Mouse (Mus musculus): ENCODE data around the gene Mrpl49. TPM values are rescaled to one million over a fixed set of nuclear protein-coding genes. Genes with fewer than 3 reads are reported as not detected.
A peak's percentile ranks its signal among the peaks of the same experiment; 100 is the strongest.

Gene Mrpl49
- polyA plus RNA-seq, 1 experiment from 2014 or later: 64.5 TPM

DNA sequence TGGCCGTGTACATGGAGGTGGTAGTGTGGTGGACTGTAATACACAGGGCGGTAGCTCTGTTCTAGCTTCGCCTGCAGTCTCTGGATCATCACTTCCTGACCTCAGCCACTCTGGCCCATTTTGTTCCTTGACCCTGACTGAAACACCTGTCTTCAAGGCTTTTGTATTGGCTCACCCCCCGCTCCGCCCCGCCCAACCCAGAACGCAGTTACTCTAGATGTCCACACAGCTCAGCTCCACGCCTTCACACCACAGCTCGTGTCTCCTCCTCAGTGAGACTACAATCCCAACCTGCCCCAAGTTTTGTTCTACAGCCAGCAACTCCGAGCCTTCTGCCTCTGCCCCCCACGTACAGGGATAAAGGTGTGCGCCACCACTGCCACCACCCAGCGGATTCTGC, 31.3 kb upstream of the Mrpl49 start:
- Histone ChIP-seq H3K4me2 (ENCODE audit: low read length) (no peak overlapping the region), H3K9ac (ENCODE audit: low read length) (no peak overlapping the region), H3K4me1 (ENCODE audit: control insufficient read depth in 2 of 2, insufficient read depth in 2 of 2, low read length in 2 of 2) (peaks cover 4 to 13% of the 10 kb centered on the region in 2 experiments; a peak in 3 of 4 replicates), H3K27me3 (ENCODE audit: control insufficient read depth, insufficient read depth, low read length) (no peaks in the 10 kb centered on the region), H3K36me3 (ENCODE audit: control insufficient read depth, insufficient read depth, low read length) (peaks cover 65% of the 10 kb centered on the region), H3K27ac (replicated peaks in 1 of 2; ENCODE audit: control insufficient read depth in 1 of 2, insufficient read depth in 1 of 2, low read depth in 2 of 2, low read length in 2 of 2) (no peak overlapping the region), H3K9me3 (ENCODE audit: control insufficient read depth, low read length) (no peaks in the 10 kb centered on the region), H3K4me3 (ENCODE audit: control insufficient read depth in 1 of 2, insufficient read depth in 1 of 2, low read depth in 1 of 2, low read length in 2 of 2) (no peak overlapping the region)
- 95% methylated on average over 13 of the region's 13 CpGs for WGBS
- ATAC-seq (ENCODE audit: insufficient number of reproducible peaks, insufficient read depth, low FRiP score, low read depth): no peak

- Histone ChIP-seq H3K9me3 (ENCODE audit: control insufficient read depth, low read length) (no peaks in the 10 kb centered on the region), H3K27me3 (ENCODE audit: control insufficient read depth, insufficient read depth, low read length) (no peaks in the 10 kb centered on the region), H3K9ac (ENCODE audit: low read length) (peak overlapping the region; percentile 83), H3K27ac (replicated peaks in 1 of 2; ENCODE audit: control insufficient read depth in 1 of 2, insufficient read depth in 1 of 2, low read depth in 2 of 2, low read length in 2 of 2) (peak overlapping the region; percentile 42 to 63; a peak in 2 of 4 replicates), H3K36me3 (ENCODE audit: control insufficient read depth, insufficient read depth, low read length) (peaks cover 70% of the 10 kb centered on the region), H3K4me3 (ENCODE audit: control insufficient read depth in 1 of 2, insufficient read depth in 1 of 2, low read depth in 1 of 2, low read length in 2 of 2) (peak overlapping the region; percentile 81 to 84), H3K4me1 (ENCODE audit: control insufficient read depth in 2 of 2, insufficient read depth in 2 of 2, low read length in 2 of 2) (peaks cover 5 to 17% of the 10 kb centered on the region in 2 experiments; a peak in 3 of 4 replicates), H3K4me2 (ENCODE audit: low read length) (peak overlapping the region; percentile 81)
- 1% methylated on average over 17 of the region's 17 CpGs for WGBS
- peak; percentile 57 for ATAC-seq (ENCODE audit: insufficient number of reproducible peaks, insufficient read depth, low FRiP score, low read depth)
Observed at GRCm38 (mm10) chr19:6085417-6085879, 27.9 kb upstream of the Mrpl49 start.

DNA sequence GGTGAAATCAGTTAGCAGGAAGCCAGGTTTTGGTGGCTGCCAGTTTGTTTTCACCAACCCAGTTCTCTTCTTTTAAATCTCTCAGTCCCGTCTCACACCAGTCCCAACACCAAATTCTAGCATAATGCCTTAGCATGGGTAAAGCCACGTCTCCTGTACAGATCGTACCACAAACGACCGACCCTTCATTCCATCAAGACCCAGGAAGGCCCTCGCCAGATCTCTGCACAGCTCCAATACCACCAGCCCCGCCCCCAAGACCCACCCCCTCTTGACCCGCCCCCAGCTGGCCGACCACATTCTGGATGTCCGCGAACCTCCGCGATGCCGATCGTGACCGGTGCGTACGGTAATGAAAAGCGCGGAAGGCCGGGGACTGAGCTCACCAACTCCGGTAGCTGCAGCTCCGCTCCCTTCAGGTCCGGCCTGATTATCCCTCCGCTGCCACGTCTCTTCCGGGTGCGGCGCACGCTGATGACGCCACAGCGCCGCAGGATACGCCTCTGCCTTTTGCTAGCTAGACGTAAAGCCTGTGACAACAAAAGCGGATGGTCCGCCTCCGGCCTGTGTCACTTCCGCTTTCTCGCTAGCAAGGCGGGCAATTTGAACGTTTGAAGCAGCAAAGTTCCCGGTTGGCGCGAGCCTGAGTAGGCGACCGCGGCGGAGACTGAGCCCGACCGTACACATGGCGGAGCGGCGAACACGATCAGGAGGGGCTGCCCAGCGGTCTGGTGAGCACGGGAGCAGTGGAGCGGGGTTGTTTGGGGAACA, 27.1 kb upstream of the Mrpl49 start, which contains the start of the genes Zfpl1 and Cdca5:
Zfpl1 (minus strand) TSS at position 479 of the 771 bp plus-strand sequence.
Cdca5 (plus strand) TSS at position 506 of the 771 bp plus-strand sequence.
- peak within 1 kb of the TSS; percentile 81 for H3K4me2 ChIP-seq (ENCODE audit: low read length)
- H3K27ac ChIP-seq (replicated peaks in 1 of 2; ENCODE audit: control insufficient read depth in 1 of 2, insufficient read depth in 1 of 2, low read depth in 2 of 2, low read length in 2 of 2): peak within 1 kb of the TSS; percentile 42 to 63; a peak in 2 of 4 replicates
- WGBS: under 1% methylated on average over 57 of the region's 58 CpGs
- H3K9ac ChIP-seq (ENCODE audit: low read length): peak within 1 kb of the TSS; percentile 83
- H3K4me3 ChIP-seq (ENCODE audit: control insufficient read depth in 1 of 2, insufficient read depth in 1 of 2, low read depth in 1 of 2, low read length in 2 of 2): peak within 1 kb of the TSS; percentile 81 to 84
- H3K4me1 ChIP-seq (ENCODE audit: control insufficient read depth in 2 of 2, insufficient read depth in 2 of 2, low read length in 2 of 2): peaks cover 5 to 17% of the 10 kb centered on the region in 2 experiments; a peak in 3 of 4 replicates
- no peaks in the 10 kb centered on the region for H3K27me3 ChIP-seq (ENCODE audit: control insufficient read depth, insufficient read depth, low read length)
- H3K9me3 ChIP-seq (ENCODE audit: control insufficient read depth, low read length): no peaks in the 10 kb centered on the region
- H3K36me3 ChIP-seq (ENCODE audit: control insufficient read depth, insufficient read depth, low read length): peaks cover 70% of the 10 kb centered on the region
- peak; percentile 78 for ATAC-seq (ENCODE audit: insufficient number of reproducible peaks, insufficient read depth, low FRiP score, low read depth)

DNA sequence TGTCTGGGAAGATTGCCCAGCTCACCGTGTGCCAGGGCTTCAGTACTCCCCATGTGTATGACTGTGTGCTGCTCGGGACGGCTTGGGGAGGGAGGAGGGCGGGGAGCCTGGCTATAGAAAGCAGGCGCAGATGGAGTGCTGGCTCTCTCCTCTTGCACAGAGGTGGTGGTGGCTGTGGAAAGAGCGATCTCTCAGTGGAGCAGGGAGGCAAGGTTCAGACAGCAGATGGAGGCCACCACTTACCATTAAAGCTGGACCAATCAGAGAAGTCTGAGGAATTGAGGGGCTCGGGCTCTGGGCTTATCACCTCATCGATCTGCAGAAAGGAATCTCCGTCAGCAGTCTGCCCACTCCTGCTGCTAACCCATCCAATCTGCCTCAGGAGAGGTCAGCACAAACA, 24.6 kb upstream of the Mrpl49 start, which contains the start of gene Gm28374:
Gm28374 (minus strand) TSS at position 101 of the 400 bp plus-strand sequence.
- peaks cover 5 to 17% of the 10 kb centered on the region in 2 experiments; a peak in 3 of 4 replicates for H3K4me1 ChIP-seq (ENCODE audit: control insufficient read depth in 2 of 2, insufficient read depth in 2 of 2, low read length in 2 of 2)
- H3K9me3 ChIP-seq (ENCODE audit: control insufficient read depth, low read length): no peaks in the 10 kb centered on the region
- no peaks in the 10 kb centered on the region for H3K27me3 ChIP-seq (ENCODE audit: control insufficient read depth, insufficient read depth, low read length)
- 88% methylated on average over 9 of the region's 9 CpGs for WGBS
- no peak within 1 kb of the TSS for H3K4me2 ChIP-seq (ENCODE audit: low read length)
- ATAC-seq (ENCODE audit: insufficient number of reproducible peaks, insufficient read depth, low FRiP score, low read depth): no peak
- H3K4me3 ChIP-seq (ENCODE audit: control insufficient read depth in 1 of 2, insufficient read depth in 1 of 2, low read depth in 1 of 2, low read length in 2 of 2): no peak within 1 kb of the TSS
- H3K36me3 ChIP-seq (ENCODE audit: control insufficient read depth, insufficient read depth, low read length): peaks cover 54% of the 10 kb centered on the region
- H3K27ac ChIP-seq (replicated peaks in 1 of 2; ENCODE audit: control insufficient read depth in 1 of 2, insufficient read depth in 1 of 2, low read depth in 2 of 2, low read length in 2 of 2): no peak within 1 kb of the TSS
- no peak within 1 kb of the TSS for H3K9ac ChIP-seq (ENCODE audit: low read length)

- Histone ChIP-seq H3K27me3 (ENCODE audit: control insufficient read depth, insufficient read depth, low read length) (no peaks in the 10 kb centered on the region), H3K4me1 (ENCODE audit: control insufficient read depth in 2 of 2, insufficient read depth in 2 of 2, low read length in 2 of 2) (peaks cover 9 to 16% of the 10 kb centered on the region in 2 experiments), H3K9ac (ENCODE audit: low read length) (no peak within 1 kb of the TSS), H3K4me2 (ENCODE audit: low read length) (no peak within 1 kb of the TSS), H3K4me3 (ENCODE audit: control insufficient read depth in 1 of 2, insufficient read depth in 1 of 2, low read depth in 1 of 2, low read length in 2 of 2) (no peak within 1 kb of the TSS), H3K27ac (replicated peaks in 1 of 2; ENCODE audit: control insufficient read depth in 1 of 2, insufficient read depth in 1 of 2, low read depth in 2 of 2, low read length in 2 of 2) (no peak within 1 kb of the TSS), H3K9me3 (ENCODE audit: control insufficient read depth, low read length) (no peaks in the 10 kb centered on the region), H3K36me3 (ENCODE audit: control insufficient read depth, insufficient read depth, low read length) (peaks cover 54% of the 10 kb centered on the region)
- WGBS: 90% methylated on average over 12 of the region's 12 CpGs
- ATAC-seq (ENCODE audit: insufficient number of reproducible peaks, insufficient read depth, low FRiP score, low read depth): no peak
Observed at GRCm38 (mm10) chr19:6079983-6080480, 22.4 kb upstream of the Mrpl49 start, which contains the start of gene Tmem262. Tmem262 (plus strand) TSS chr19:6080033.

- Histone ChIP-seq H3K27me3 (ENCODE audit: control insufficient read depth, insufficient read depth, low read length) (no peaks in the 10 kb centered on the region), H3K9me3 (ENCODE audit: control insufficient read depth, low read length) (no peaks in the 10 kb centered on the region), H3K36me3 (ENCODE audit: control insufficient read depth, insufficient read depth, low read length) (peaks cover 59% of the 10 kb centered on the region), H3K9ac (ENCODE audit: low read length) (peak within 1 kb of the TSS; percentile 80), H3K27ac (replicated peaks in 1 of 2; ENCODE audit: control insufficient read depth in 1 of 2, insufficient read depth in 1 of 2, low read depth in 2 of 2, low read length in 2 of 2) (peak within 1 kb of the TSS; percentile 70 to 84), H3K4me1 (ENCODE audit: control insufficient read depth in 2 of 2, insufficient read depth in 2 of 2, low read length in 2 of 2) (peaks cover 6 to 7% of the 10 kb centered on the region in 2 experiments), H3K4me3 (ENCODE audit: control insufficient read depth in 1 of 2, insufficient read depth in 1 of 2, low read depth in 1 of 2, low read length in 2 of 2) (peak within 1 kb of the TSS; percentile 60 to 65), H3K4me2 (ENCODE audit: low read length) (peak within 1 kb of the TSS; percentile 95)
- peak; percentile 74 for ATAC-seq (ENCODE audit: insufficient number of reproducible peaks, insufficient read depth, low FRiP score, low read depth)
- WGBS: under 1% methylated on average over 33 of the region's 33 CpGs
Observed at GRCm38 (mm10) chr19:6076564-6077393, 19.2 kb upstream of the Mrpl49 start, which contains the start of gene Vps51. Vps51 (minus strand) TSS chr19:6077231.

DNA sequence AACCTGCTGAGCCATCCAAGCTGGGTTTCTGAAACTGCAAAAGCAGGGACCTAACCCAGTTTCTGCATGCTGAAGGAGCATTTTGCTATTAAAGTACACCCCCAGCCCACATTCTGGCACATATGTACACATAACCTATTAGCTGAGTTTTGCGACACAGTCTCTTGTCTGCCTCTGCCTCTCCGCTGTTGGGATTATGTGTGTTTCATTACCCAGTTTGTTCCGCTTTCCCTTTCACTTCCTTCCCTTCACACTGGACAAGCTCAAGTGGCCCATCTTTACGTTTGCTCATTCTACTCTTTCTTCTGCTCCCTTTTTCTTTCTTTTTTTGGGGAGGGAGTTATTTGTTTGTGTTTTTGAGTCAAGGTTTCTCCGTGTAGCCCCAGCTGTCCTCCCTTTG, 16.3 kb upstream of the Mrpl49 start:
- H3K27me3 ChIP-seq (ENCODE audit: control insufficient read depth, insufficient read depth, low read length): no peaks in the 10 kb centered on the region
- no peak overlapping the region for H3K9ac ChIP-seq (ENCODE audit: low read length)
- H3K36me3 ChIP-seq (ENCODE audit: control insufficient read depth, insufficient read depth, low read length): peaks cover 61% of the 10 kb centered on the region
- no peak for ATAC-seq (ENCODE audit: insufficient number of reproducible peaks, insufficient read depth, low FRiP score, low read depth)
- 90% methylated on average over 5 of the region's 5 CpGs for WGBS
- H3K9me3 ChIP-seq (ENCODE audit: control insufficient read depth, low read length): no peaks in the 10 kb centered on the region
- H3K4me2 ChIP-seq (ENCODE audit: low read length): no peak overlapping the region
- no peak overlapping the region for H3K4me3 ChIP-seq (ENCODE audit: control insufficient read depth in 1 of 2, insufficient read depth in 1 of 2, low read depth in 1 of 2, low read length in 2 of 2)
- H3K27ac ChIP-seq (replicated peaks in 1 of 2; ENCODE audit: control insufficient read depth in 1 of 2, insufficient read depth in 1 of 2, low read depth in 2 of 2, low read length in 2 of 2): no peak overlapping the region
- peaks cover 6 to 7% of the 10 kb centered on the region in 2 experiments for H3K4me1 ChIP-seq (ENCODE audit: control insufficient read depth in 2 of 2, insufficient read depth in 2 of 2, low read length in 2 of 2)
